Mouse (Mus musculus) stomach, embryonic 15.5 days (tissue): ENCODE measurements around the gene Agl. TPM values are rescaled to one million over a fixed set of nuclear protein-coding genes. Genes with fewer than 3 reads are reported as not detected.

Experiments used
- ATAC-seq: fragments of 200-750 bp; cut with Nextera tagmentation; 2 replicates; pipeline ENCODE4 v1.8.0; 2017; ENCODE audit warnings: low read depth, moderate number of reproducible peaks, moderate TSS enrichment; ENCODE audit not compliant: insufficient read depth, low FRiP score
- H3K27ac ChIP-seq: fragments of 300-500 bp; sonication (generic); 2 replicates; pipeline ENCODE4 v1.5.1; 2015; ENCODE audit warnings: mild to moderate bottlenecking, inconsistent platforms
- H3K27me3 ChIP-seq: fragments of 300-500 bp; sonication (generic); replicated peaks from 2 replicates; pipeline ENCODE4 v1.6.1; 2015; ENCODE audit warnings: inconsistent platforms
- H3K36me3 ChIP-seq: fragments of 300-500 bp; sonication (generic); 2 replicates; pipeline ENCODE4 v1.6.1; 2015; ENCODE audit warnings: inconsistent platforms
- H3K4me1 ChIP-seq: fragments of 300-500 bp; sonication (generic); 2 replicates; pipeline ENCODE4 v1.6.1; 2015; ENCODE audit warnings: inconsistent platforms
- H3K4me2 ChIP-seq: fragments of 300-500 bp; sonication (generic); 2 replicates; pipeline ENCODE4 v1.6.1; 2015; ENCODE audit warnings: mild to moderate bottlenecking, inconsistent platforms
- H3K4me3 ChIP-seq: fragments of 300-500 bp; sonication (generic); replicated peaks from 2 replicates; pipeline ENCODE4 v1.5.1; 2015; ENCODE audit warnings: inconsistent platforms
- H3K9ac ChIP-seq: fragments of 300-500 bp; sonication (generic); 2 replicates; pipeline ENCODE4 v1.6.1; 2015; ENCODE audit warnings: inconsistent platforms
- H3K9me3 ChIP-seq: fragments of 300-500 bp; sonication (generic); 2 replicates; pipeline ENCODE4 v1.6.1; 2016; ENCODE audit warnings: inconsistent platforms
- WGBS: fragments of 180-500 bp; shearing (Covaris S2); methylation state at CpG from one replicate; pipeline ENCODE4 v1.1.7; 2015; 5-methylcytosine and 5-hydroxymethylcytosine counted together
- polyA plus RNA-seq: library from polyadenylated mRNA; unstranded; fragments of >200 nt; fragmentation: Nextera tagmentation; extraction: Ambion mirVana; gene quantifications from 2 replicates; pipeline ENCODE4 v1.2.1, GENCODE M21; 2015

Agl gene
- polyA plus RNA-seq, result 13.8 and 14.0 TPM in 2 replicates

DNA sequence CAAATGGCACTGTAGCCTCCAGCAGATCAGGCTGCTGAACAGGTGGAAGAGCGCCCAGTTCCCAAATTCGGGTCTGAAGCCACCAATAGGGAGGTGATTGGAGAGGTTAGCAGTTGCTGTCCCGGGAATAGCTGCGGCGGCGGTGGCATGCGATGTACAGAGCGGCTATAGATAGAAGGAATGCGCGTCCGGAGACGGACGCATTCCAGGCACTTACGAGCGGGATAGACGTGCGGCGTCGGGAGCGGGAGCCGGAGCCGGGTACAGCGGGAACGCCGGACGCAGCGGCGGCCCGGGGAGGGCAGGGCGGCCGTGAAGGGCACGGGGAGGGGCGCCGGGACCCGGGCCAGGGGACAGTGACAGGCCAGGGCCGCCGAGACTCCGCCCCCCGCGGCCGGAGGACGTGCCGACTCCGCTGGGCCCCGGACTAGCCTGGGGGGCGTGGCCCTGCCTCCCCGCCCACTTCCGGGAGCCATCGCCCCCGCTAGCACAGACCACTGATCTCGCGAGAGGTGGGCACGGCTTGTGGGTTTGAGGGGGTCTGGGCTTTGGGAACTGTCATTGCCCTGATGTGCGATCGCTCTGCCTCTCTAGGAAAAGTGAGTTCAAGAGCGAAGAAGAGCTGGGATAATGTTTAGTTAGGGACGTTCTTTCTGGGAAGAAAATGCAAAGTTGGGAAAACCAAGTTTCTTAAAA is at the start of gene Agl:
Gene Agl, minus strand, starts transcription at position 356 of the 696 bp plus-strand sequence.
- 0 out of 2 replicates have a peak, but pooled peaks cover 3% of the 10 kb centered on the region for H3K4me1 ChIP-seq
- no peaks in the 10 kb centered on the region for H3K27me3 ChIP-seq
- H3K36me3 ChIP-seq, result no peaks in the 10 kb centered on the region
- peak within 1 kb of the TSS; percentile 72 for H3K4me2 ChIP-seq
- peak within 1 kb of the TSS; percentile 53 for H3K9ac ChIP-seq
- no peaks in the 10 kb centered on the region for H3K9me3 ChIP-seq
- peak; percentile 97 for ATAC-seq
- H3K27ac ChIP-seq, result peak within 1 kb of the TSS; percentile 92
- H3K4me3 ChIP-seq, result peak within 1 kb of the TSS; percentile 63
- WGBS, result under 1% methylated on average over 53 of the region's 57 CpGs

DNA sequence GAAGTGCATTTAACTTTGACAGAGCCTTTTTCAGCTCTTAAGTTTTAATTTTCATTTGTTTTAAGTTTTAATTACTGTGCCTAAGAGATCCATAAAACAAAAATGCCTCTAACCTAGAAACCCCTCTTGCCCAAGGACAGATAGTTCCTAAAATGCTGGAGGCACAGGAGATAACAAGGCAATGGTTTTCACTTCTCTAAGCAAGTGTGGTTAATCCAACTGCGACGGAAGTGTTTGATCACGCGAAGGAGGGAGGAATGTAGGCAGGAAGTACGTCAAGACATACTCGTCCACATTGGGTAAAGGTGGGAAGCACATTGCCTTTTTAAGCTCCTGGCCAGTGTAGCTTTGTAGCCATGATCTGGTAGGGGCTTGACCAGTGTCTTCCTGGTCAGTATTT is 49.6 kb upstream of the Agl start:
- H3K4me2 ChIP-seq, result no peak overlapping the region
- no peaks in the 10 kb centered on the region for H3K36me3 ChIP-seq
- no peak overlapping the region for H3K27ac ChIP-seq
- H3K4me1 ChIP-seq, result 0 out of 2 replicates have a peak, but pooled peaks cover 3% of the 10 kb centered on the region
- H3K4me3 ChIP-seq, result no peak overlapping the region
- no peaks in the 10 kb centered on the region for H3K27me3 ChIP-seq
- H3K9ac ChIP-seq, result no peak overlapping the region
- H3K9me3 ChIP-seq, result no peaks in the 10 kb centered on the region
- ATAC-seq, result no peak
- 75% methylated on average over 6 of the region's 6 CpGs for WGBS

DNA sequence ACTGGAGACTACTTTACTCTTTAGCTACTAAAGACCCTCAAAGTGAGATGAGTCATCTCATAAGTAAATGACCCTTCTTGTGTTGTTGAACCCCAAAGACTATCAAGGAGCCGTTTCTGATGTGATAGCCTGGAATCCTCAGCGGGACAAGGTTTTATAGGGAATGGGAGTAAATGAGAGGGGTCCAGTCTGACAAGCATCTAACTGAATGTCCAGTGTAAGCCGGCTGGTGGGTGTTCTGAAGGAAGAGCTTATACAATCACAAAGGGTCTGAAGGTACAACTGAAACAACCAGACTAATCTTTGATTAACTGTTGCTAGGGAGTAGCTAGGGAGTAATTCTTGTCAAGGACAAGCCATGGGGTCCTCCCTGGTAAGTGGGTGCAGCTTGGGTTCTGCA is 44.5 kb upstream of the Agl start:
- no peak overlapping the region for H3K27ac ChIP-seq
- no peak overlapping the region for H3K9ac ChIP-seq
- no peak overlapping the region for H3K4me2 ChIP-seq
- no peaks in the 10 kb centered on the region for H3K9me3 ChIP-seq
- no peaks in the 10 kb centered on the region for H3K36me3 ChIP-seq
- ATAC-seq, result no peak
- 81% methylated on average over 3 of the region's 3 CpGs for WGBS
- no peaks in the 10 kb centered on the region for H3K4me1 ChIP-seq
- H3K4me3 ChIP-seq, result no peak overlapping the region
- H3K27me3 ChIP-seq, result no peaks in the 10 kb centered on the region

DNA sequence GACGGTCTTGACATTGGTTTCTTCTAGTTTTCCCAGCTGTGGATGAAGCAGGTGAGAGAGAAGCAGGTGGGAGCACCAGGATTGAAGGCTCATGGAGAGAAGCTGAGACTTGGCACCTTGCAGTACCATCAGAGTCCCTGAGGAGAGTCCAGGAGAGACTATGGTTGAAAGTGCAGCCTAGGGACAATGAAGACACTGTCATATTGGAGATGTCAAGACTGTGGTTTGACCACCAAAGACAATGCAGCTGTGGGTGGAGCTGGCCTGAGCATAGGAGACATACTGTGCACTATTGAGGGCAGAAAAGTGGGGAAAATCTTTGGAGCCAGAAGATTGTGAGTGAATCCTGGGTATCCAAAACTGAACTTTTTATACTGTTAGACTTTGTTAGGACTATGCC is 42.4 kb upstream of the Agl start:
- H3K27ac ChIP-seq, result no peak overlapping the region
- H3K4me2 ChIP-seq, result no peak overlapping the region
- H3K4me1 ChIP-seq, result no peaks in the 10 kb centered on the region
- no peaks in the 10 kb centered on the region for H3K9me3 ChIP-seq
- no peak overlapping the region for H3K4me3 ChIP-seq
- no peaks in the 10 kb centered on the region for H3K36me3 ChIP-seq
- no peaks in the 10 kb centered on the region for H3K27me3 ChIP-seq
- 85% methylated on average over 1 of the region's 1 CpGs for WGBS
- H3K9ac ChIP-seq, result no peak overlapping the region
- ATAC-seq, result no peak

DNA sequence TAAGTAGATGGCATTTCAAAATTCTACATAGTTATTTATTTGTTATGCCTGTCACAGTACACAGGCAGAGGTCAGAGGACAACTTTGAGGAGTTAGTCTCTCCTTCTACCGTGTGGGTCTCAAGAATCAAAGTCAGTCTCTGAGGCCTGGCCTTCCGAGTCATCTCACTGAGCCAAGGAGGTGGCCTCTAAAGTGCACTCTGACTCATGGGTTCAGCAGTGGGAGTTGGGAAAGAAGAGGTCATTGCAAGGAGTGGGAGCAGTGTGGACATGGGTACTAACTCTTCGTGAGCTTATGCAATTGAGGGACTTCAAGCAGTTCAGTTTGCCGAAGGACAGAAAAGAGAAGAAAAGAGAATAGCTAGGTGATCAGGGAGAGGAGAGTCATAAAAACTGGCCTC is 41.0 kb upstream of the Agl start:
- Histone ChIP-seq H3K9me3 (no peaks in the 10 kb centered on the region), H3K27ac (no peak overlapping the region), H3K4me2 (no peak overlapping the region), H3K27me3 (no peaks in the 10 kb centered on the region), H3K4me3 (no peak overlapping the region), H3K4me1 (no peaks in the 10 kb centered on the region), H3K36me3 (no peaks in the 10 kb centered on the region), H3K9ac (no peak overlapping the region)
- ATAC-seq, result no peak
- WGBS, result 78% methylated on average over 4 of the region's 4 CpGs

DNA sequence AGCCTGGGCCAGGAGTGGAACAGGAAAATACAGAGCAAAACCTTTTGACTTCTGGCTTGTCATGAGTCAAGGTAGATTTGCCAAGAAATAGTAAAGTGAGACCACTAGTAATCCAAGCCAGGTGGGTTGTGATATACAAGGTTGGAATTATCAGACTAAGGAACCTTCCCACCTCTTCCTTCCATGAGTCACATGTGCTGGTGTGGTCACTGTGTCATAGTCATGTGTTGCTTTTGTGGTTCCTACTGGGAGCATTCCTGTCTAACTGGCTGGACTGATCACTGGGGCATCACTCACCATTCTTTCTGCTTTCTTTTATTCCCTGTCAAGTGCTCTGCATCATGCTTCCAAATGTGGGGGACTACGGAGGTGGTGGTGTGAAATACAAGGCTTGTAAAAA is 40.1 kb upstream of the Agl start:
- Histone ChIP-seq H3K9ac (no peak overlapping the region), H3K36me3 (no peaks in the 10 kb centered on the region), H3K4me2 (no peak overlapping the region), H3K4me3 (no peak overlapping the region), H3K27me3 (no peaks in the 10 kb centered on the region), H3K27ac (no peak overlapping the region), H3K4me1 (no peaks in the 10 kb centered on the region), H3K9me3 (no peaks in the 10 kb centered on the region)
- WGBS, result 91% methylated on average over 1 of the region's 1 CpGs
- no peak for ATAC-seq

DNA sequence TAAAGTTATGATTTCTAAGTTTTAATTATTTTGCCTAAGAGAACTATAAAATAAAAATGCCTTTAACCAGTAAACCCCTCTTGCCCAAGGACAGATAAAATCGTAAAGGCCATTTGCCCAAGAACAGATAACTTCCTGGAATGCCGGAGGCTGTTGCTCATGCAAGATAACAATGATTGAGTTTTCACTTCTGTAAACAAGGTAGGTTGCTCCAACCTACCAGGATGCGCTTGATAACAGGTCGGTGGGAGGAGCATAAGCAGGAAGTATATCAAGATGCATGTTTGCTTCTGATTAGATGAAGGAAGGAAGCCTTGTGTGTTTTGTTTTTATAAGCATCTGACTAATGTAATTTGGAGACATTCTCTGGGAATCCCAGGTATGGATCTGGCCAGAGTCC is 38.1 kb upstream of the Agl start:
- 38% methylated on average over 4 of the region's 4 CpGs for WGBS
- no peaks in the 10 kb centered on the region for H3K9me3 ChIP-seq
- ATAC-seq, result no peak
- no peaks in the 10 kb centered on the region for H3K27me3 ChIP-seq
- no peaks in the 10 kb centered on the region for H3K4me1 ChIP-seq
- H3K36me3 ChIP-seq, result no peaks in the 10 kb centered on the region
- H3K4me3 ChIP-seq, result no peak overlapping the region
- no peak overlapping the region for H3K4me2 ChIP-seq
- H3K27ac ChIP-seq, result no peak overlapping the region
- H3K9ac ChIP-seq, result no peak overlapping the region

DNA sequence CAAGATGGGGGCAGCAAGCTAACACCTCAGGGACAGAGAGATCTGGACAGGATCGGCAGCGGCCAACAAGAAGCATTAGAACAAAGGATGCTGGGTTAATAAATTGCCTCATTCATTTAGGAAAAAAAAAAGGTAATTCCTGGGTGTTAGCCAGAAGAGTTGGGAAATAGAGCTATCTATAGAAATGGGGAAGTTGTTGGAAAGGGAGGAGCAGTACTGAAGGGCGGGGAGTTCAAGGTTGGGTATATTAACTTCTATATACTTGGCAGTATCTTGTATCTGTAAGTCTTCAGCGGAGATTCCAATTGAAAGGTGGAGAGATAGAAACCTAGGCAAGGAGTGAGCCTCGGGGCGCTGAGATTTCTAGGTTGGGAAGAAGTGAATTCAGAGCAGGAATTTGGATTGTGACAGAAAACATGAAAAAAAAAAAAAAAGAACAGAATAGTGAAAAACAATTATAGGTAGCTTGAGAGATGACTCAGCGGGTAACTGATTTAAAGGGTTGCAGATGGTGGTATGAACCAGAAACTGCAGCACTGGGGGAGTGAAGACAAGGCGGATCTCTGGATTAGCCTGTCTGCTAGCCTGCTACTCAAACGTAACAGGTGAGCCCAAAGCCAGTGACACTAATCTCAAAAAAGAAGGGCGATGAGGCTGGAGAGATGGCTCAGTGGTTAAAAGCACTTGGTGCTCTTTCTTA is 37.1 kb upstream of the Agl start:
- no peaks in the 10 kb centered on the region for H3K9me3 ChIP-seq
- no peaks in the 10 kb centered on the region for H3K4me1 ChIP-seq
- no peak overlapping the region for H3K27ac ChIP-seq
- H3K36me3 ChIP-seq, result no peaks in the 10 kb centered on the region
- ATAC-seq, result no peak
- no peaks in the 10 kb centered on the region for H3K27me3 ChIP-seq
- no peak overlapping the region for H3K4me3 ChIP-seq
- no peak overlapping the region for H3K4me2 ChIP-seq
- 81% methylated on average over 10 of the region's 10 CpGs for WGBS
- H3K9ac ChIP-seq, result no peak overlapping the region

DNA sequence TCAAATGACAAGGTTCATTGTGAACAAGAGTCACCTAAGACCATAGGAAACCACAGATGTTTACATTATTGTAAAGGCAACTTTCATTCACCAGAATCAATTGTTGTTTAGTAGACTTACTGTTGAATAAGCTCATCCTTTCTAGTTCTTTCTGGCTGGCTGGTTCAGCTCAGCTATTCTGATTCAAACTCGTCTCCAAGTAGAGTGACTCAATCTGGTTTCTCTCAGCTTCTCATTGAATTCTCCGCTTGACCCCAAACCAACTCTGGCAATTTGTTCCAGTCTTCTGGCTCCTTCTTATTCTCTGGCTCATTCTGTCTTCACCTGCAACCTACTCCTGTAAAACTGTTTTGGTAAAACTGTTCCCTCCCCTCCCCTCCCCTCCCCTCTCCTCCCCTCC is 33.3 kb upstream of the Agl start:
- Histone ChIP-seq H3K36me3 (no peaks in the 10 kb centered on the region), H3K4me1 (no peaks in the 10 kb centered on the region), H3K9ac (no peak overlapping the region), H3K9me3 (no peaks in the 10 kb centered on the region), H3K4me3 (no peak overlapping the region), H3K4me2 (no peak overlapping the region), H3K27ac (no peak overlapping the region), H3K27me3 (no peaks in the 10 kb centered on the region)
- WGBS, result 90% methylated on average over 2 of the region's 2 CpGs
- ATAC-seq, result no peak

DNA sequence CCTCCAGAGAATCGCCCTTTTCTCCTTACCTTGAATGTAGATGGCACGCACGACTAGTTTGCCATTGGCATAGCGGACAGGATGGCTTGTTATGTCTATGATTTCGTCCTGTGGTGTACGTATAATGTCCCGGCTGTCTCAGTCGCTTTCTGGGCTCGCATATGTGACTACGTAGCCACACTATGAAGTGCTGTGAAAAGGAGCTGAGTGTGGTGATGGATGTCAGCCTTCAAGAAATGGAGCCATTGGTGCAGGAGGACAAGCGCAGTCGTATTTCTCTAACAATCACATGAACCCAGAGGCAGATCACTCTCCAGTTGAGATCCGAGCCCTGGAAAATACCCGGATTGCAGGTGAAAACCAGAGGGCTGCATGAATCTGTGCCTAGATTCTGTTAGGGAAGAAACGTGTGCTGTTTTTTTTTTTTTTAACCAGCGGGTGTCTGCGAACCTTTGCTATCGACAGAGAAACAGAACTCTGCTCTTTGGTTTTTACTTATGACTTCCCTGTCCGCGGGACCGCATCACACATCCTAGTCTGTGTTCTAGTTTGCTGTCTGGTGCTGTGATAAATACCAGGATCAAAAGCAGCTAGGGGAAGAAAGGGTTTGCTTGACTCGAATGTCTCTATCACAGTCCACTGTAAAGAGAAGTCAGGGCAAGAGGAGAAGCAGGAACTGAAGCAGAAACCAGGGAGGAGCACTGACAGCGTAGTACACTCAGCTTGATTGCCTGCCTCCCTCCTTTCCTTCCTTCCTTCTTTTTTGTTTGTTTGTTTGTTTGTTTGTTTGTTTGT is 28.9 kb upstream of the Agl start:
- ATAC-seq, result no peak
- Histone ChIP-seq H3K27me3 (no peaks in the 10 kb centered on the region), H3K4me1 (no peaks in the 10 kb centered on the region), H3K9me3 (no peaks in the 10 kb centered on the region), H3K36me3 (no peaks in the 10 kb centered on the region), H3K27ac (no peak overlapping the region), H3K9ac (no peak overlapping the region), H3K4me3 (no peak overlapping the region), H3K4me2 (no peak overlapping the region)
- 82% methylated on average over 23 of the region's 23 CpGs for WGBS

DNA sequence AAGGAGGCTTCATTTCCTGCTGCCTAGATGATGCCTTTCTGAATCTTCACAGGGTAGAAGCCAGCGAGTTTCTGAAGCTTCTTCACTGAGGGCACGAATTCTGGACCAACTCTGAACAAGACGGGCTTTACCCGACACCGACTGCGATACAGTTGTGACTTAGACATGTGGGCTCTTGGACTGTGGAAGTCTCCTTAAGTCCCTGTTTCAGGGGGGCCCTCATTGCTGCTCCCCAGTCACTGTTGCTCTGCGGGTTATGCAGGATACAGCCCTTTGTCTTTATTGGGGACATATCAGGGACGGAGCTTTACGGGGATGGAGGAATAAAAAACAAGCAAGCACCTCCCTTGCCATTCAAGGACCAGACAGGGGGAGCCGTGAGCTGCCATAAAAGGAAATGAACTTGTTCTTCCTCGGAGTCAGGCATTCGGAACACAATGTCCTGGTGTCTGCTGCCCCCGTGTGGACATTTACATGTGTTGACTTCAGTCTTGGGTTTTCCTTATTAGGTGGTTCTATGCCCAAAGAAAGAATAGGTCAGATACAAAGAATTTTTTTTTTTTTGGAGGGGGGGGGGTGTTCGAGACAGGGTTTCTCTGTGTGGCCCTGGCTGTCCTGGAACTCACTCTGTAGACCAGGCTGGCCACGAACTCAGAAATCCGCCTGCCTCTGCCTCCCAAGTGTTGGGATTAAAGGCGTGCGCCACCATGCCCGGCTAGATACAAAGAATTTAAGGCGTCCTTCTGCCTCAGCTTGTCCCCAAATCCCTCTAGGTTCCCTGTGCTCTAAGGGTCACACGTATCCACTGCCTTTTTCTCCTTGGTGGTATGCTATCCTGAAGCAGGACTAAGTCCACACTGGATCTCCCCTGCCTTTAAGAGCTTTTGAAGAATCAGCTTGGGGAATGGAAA is 28.1 kb upstream of the Agl start:
- Histone ChIP-seq H3K36me3 (no peaks in the 10 kb centered on the region), H3K9me3 (no peaks in the 10 kb centered on the region), H3K27ac (0 out of 2 replicates have a peak overlapping the region, but pooled peaks have one; percentile 10), H3K27me3 (no peaks in the 10 kb centered on the region), H3K4me3 (peak overlapping the region; percentile 34), H3K4me1 (no peaks in the 10 kb centered on the region), H3K4me2 (peak overlapping the region; percentile 55), H3K9ac (no peak overlapping the region)
- peak; percentile 61 for ATAC-seq
- 23% methylated on average over 21 of the region's 21 CpGs for WGBS
